ENCODE assay signal across 11 mouse cellular contexts in the genomic region with DNA sequence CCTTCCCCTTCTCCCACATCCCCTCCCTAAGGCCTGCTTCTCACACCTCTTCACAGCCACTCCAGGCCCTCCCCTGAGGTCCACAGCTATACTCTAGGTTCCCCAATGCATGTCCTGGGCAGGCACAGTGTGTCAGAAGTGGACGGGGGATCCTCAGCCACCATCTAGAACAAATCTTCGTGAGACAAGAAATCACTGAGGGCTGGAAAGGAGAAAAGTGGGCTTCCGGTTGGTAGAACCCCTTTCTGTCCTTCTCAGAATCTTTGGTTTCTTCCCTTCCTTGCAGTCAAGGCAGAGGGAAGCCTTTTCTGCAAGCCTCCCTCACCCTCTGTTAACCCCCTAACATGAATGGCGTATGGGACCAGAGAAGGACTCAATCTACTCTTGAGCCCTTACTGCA. TPM values are rescaled to one million over a fixed set of nuclear protein-coding genes. Genes with fewer than 3 reads are reported as not detected.
A peak's percentile ranks its signal among the peaks of the same experiment; 100 is the strongest.
DNase-seq lines count a peak whose midpoint lies in the region; ATAC-seq and TF ChIP-seq lines count a peak whose summit lies in the region.
"Had no signal": no experiment of that assay in that cellular context is flagged by ENCODE, and none has a peak within 500 bp of the region (broad histone marks: within the 10 kb centered on the region; RNA-seq: fewer than 3 reads in every experiment).

No protein-coding gene starts in this region.

- peak overlapping the region; percentile 79 for H3K4me2 ChIP-seq in forebrain, embryonic 12.5 days
- H3K4me2 ChIP-seq in midbrain, embryonic 14.5 days (ENCODE audit: low read length): peak overlapping the region; percentile 45
- H3K4me2 ChIP-seq in stomach, postnatal 0 days (replicated peaks; ENCODE audit: low read depth): no peak overlapping the region
- H3K4me2 ChIP-seq: limb, embryonic 15.5 days had no signal

- H3K4me1 ChIP-seq in forebrain, embryonic 12.5 days: peaks cover 48% of the 10 kb centered on the region
- H3K4me1 ChIP-seq in midbrain, embryonic 14.5 days (ENCODE audit: control insufficient read depth, insufficient read depth, low read length): peaks cover 22% of the 10 kb centered on the region
- peaks cover 4% of the 10 kb centered on the region; the same call in 1 of the 2 replicates for H3K4me1 ChIP-seq in stomach, postnatal 0 days (replicated peaks; ENCODE audit: control insufficient read depth, insufficient read depth)

- peaks cover 93% of the 10 kb centered on the region for H3K27me3 ChIP-seq in forebrain, embryonic 12.5 days
- peaks cover 50% of the 10 kb centered on the region for H3K27me3 ChIP-seq in midbrain, embryonic 14.5 days (ENCODE audit: control insufficient read depth, insufficient read depth, low read length)
- H3K27me3 ChIP-seq in stomach, postnatal 0 days (ENCODE audit: control insufficient read depth, insufficient read depth, low read length): peaks cover 23% of the 10 kb centered on the region; the same call in 1 of the 2 replicates

- H3K36me3 ChIP-seq in forebrain, embryonic 12.5 days (replicated peaks): no peaks in the 10 kb centered on the region
- no peaks in the 10 kb centered on the region for H3K36me3 ChIP-seq in midbrain, embryonic 14.5 days (ENCODE audit: control insufficient read depth, insufficient read depth, low read length)
- H3K36me3 ChIP-seq in stomach, postnatal 0 days (ENCODE audit: control insufficient read depth, insufficient read depth, low read length): no peaks in the 10 kb centered on the region
- H3K36me3 ChIP-seq: heart, embryonic 13.5 days; limb, embryonic 15.5 days had no signal

- 61% methylated on average over 4 of the region's 4 CpGs for WGBS in forebrain, embryonic 12.5 days
- 58% methylated on average over 4 of the region's 4 CpGs for WGBS in midbrain, embryonic 14.5 days
- 82% methylated on average over 4 of the region's 4 CpGs for WGBS in stomach, postnatal 0 days

- no peaks in the 10 kb centered on the region for H3K9me3 ChIP-seq in forebrain, embryonic 12.5 days
- H3K9me3 ChIP-seq in midbrain, embryonic 14.5 days (ENCODE audit: control insufficient read depth, low read length): no peaks in the 10 kb centered on the region
- H3K9me3 ChIP-seq in stomach, postnatal 0 days (ENCODE audit: control insufficient read depth, low read length): no peaks in the 10 kb centered on the region
- H3K9me3 ChIP-seq: heart, embryonic 13.5 days; limb, embryonic 15.5 days had no signal

- no peak overlapping the region for H3K9ac ChIP-seq in forebrain, embryonic 12.5 days
- H3K9ac ChIP-seq in midbrain, embryonic 14.5 days (replicated peaks; ENCODE audit: low read length): no peak overlapping the region
- no peak overlapping the region for H3K9ac ChIP-seq in stomach, postnatal 0 days (ENCODE audit: low read length)
- H3K9ac ChIP-seq: heart, embryonic 13.5 days; limb, embryonic 15.5 days had no signal

- no peak for TF ChIP-seq EP300 in stomach, postnatal 0 days (optimal IDR thresholded peaks at IDR 0.05)

- H3K27ac ChIP-seq in forebrain, embryonic 12.5 days: no peak overlapping the region; the same call in 1 of the 2 replicates
- H3K27ac ChIP-seq in midbrain, embryonic 14.5 days (replicated peaks; ENCODE audit: low read depth, low read length): 0 out of 2 replicates have a peak overlapping the region, but pooled peaks have one; percentile 37
- no peak overlapping the region for H3K27ac ChIP-seq in stomach, postnatal 0 days (replicated peaks)
- H3K27ac ChIP-seq: heart, embryonic 13.5 days; limb, embryonic 15.5 days had no signal

- no peak for ATAC-seq in forebrain, embryonic 12.5 days (ENCODE audit: low FRiP score)
- ATAC-seq in midbrain, embryonic 14.5 days (ENCODE audit: low FRiP score, low TSS enrichment): no peak
- no peak for ATAC-seq in stomach, postnatal 0 days (ENCODE audit: low FRiP score, low TSS enrichment)

- H3K4me3 ChIP-seq in forebrain, embryonic 12.5 days (replicated peaks): no peak overlapping the region
- H3K4me3 ChIP-seq in midbrain, embryonic 14.5 days (replicated peaks; ENCODE audit: low read depth, low read length): no peak overlapping the region
- H3K4me3 ChIP-seq in stomach, postnatal 0 days (ENCODE audit: low read depth, low read length): no peak overlapping the region
- H3K4me3 ChIP-seq: limb, embryonic 15.5 days had no signal

- TF ChIP-seq CTCF in stomach, postnatal 0 days (IDR thresholded peaks at IDR 0.05; ENCODE audit: low read depth): no peak

- peak; percentile 83 for DNase-seq in heart, adult 11 months
- no peak for DNase-seq in heart, postnatal 14 days
- DNase-seq in layer of hippocampus, postnatal 10 days (ENCODE audit: low spot score in 2 of 2): peak; percentile 6 to 15
- no peak for DNase-seq in layer of hippocampus, postnatal 14 days (ENCODE audit: low spot score in 2 of 2)
- no peak for DNase-seq in midbrain, embryonic 14.5 days
- no peak for DNase-seq in stomach, postnatal 0 days (ENCODE audit: low spot score)
- DNase-seq in right cerebral cortex, adult 2 months (ENCODE audit: low spot score in 2 of 2): no peak
- DNase-seq: right cerebral cortex, postnatal 14 days had no signal

- intact Hi-C loops in heart, postnatal 14 days (cut with DNase I): no loop called here

RNA-seq across cellular contexts. Expression of gene Rtn4rl2, which starts 2.6 kb away (rescaled TPM):
- 1 to 10 TPM; 4.7 to 4.9 TPM for total RNA-seq in heart, postnatal 14 days (2021)
- 100 to 1,000 TPM; 108 to 116 TPM for total RNA-seq in layer of hippocampus, postnatal 10 days (2021)
- 10 to 100 TPM; 92.5 to 99.2 TPM for total RNA-seq in layer of hippocampus, postnatal 14 days (2021)
- 5.2 and 7.9 TPM in 2 replicates for polyA plus RNA-seq in forebrain, embryonic 12.5 days (2016; fragmentation: Nextera tagmentation; extraction: Ambion mirVana)
- 4.5 and 5.6 TPM in 2 replicates for polyA plus RNA-seq in midbrain, embryonic 14.5 days (2014; fragmentation: Nextera tagmentation; extraction: Ambion mirVana)
- 0.41 and 0.53 TPM in 2 replicates for polyA plus RNA-seq in stomach, postnatal 0 days (2015; fragmentation: Nextera tagmentation; extraction: Ambion mirVana)

RNA-seq across cellular contexts. Expression of gene Slc43a1, which starts 45.3 kb away (rescaled TPM):
- total RNA-seq in heart, postnatal 14 days (2021): 1 to 10 TPM; 2.9 to 3.6 TPM
- total RNA-seq in layer of hippocampus, postnatal 10 days (2021): under 1 TPM; 0.27 to 0.75 TPM
- under 1 TPM; 0.33 to 0.37 TPM for total RNA-seq in layer of hippocampus, postnatal 14 days (2021)
- 11.4 and 14.4 TPM in 2 replicates for polyA plus RNA-seq in forebrain, embryonic 12.5 days (2016; fragmentation: Nextera tagmentation; extraction: Ambion mirVana)
- 0.90 and 2.4 TPM in 2 replicates for polyA plus RNA-seq in midbrain, embryonic 14.5 days (2014; fragmentation: Nextera tagmentation; extraction: Ambion mirVana)
- polyA plus RNA-seq in stomach, postnatal 0 days (2015; fragmentation: Nextera tagmentation; extraction: Ambion mirVana): 5.1 and 5.4 TPM in 2 replicates

RNA-seq across cellular contexts. Expression of gene Slc43a3, which starts 52.4 kb away (rescaled TPM):
- total RNA-seq in heart, postnatal 14 days (2021): 100 to 1,000 TPM; 101 to 105 TPM
- total RNA-seq in layer of hippocampus, postnatal 10 days (2021): 1 to 10 TPM; 2.4 to 5.3 TPM
- total RNA-seq in layer of hippocampus, postnatal 14 days (2021): 1 to 10 TPM; 2.4 to 3.3 TPM
- 10.1 and 11.3 TPM in 2 replicates for polyA plus RNA-seq in forebrain, embryonic 12.5 days (2016; fragmentation: Nextera tagmentation; extraction: Ambion mirVana)
- 1.7 and 4.2 TPM in 2 replicates for polyA plus RNA-seq in midbrain, embryonic 14.5 days (2014; fragmentation: Nextera tagmentation; extraction: Ambion mirVana)
- 14.3 and 16.5 TPM in 2 replicates for polyA plus RNA-seq in stomach, postnatal 0 days (2015; fragmentation: Nextera tagmentation; extraction: Ambion mirVana)

RNA-seq across cellular contexts. Expression of gene Timm10, which starts 57.1 kb away (rescaled TPM):
- total RNA-seq in heart, postnatal 14 days (2021): 100 to 1,000 TPM in 1 of 2 experiments, 10 to 100 TPM in 1; 78.1 to 101 TPM
- total RNA-seq in layer of hippocampus, postnatal 10 days (2021): 10 to 100 TPM; 58.7 to 64.2 TPM
- 10 to 100 TPM; 59.1 to 59.8 TPM for total RNA-seq in layer of hippocampus, postnatal 14 days (2021)
- polyA plus RNA-seq in forebrain, embryonic 12.5 days (2016; fragmentation: Nextera tagmentation; extraction: Ambion mirVana): 36.7 and 42.3 TPM in 2 replicates
- polyA plus RNA-seq in midbrain, embryonic 14.5 days (2014; fragmentation: Nextera tagmentation; extraction: Ambion mirVana): 58.6 and 80.6 TPM in 2 replicates
- polyA plus RNA-seq in stomach, postnatal 0 days (2015; fragmentation: Nextera tagmentation; extraction: Ambion mirVana): 37.7 and 42.3 TPM in 2 replicates

Comparison
In these comparisons a context has a peak if more than half of its experiments do, and no peak if none do; other contexts are left out.
1. DNase-seq: peak in heart, adult 11 months (single experiment) and layer of hippocampus, postnatal 10 days (2 of 2); none in heart, postnatal 14 days (0 of 2), layer of hippocampus, postnatal 14 days (0 of 2), midbrain, embryonic 14.5 days (single experiment), stomach, postnatal 0 days (single experiment) and right cerebral cortex, adult 2 months (0 of 2).
2. RNA of gene Rtn4rl2, which starts 2.6 kb away (total RNA-seq): 108 to 116 TPM in layer of hippocampus, postnatal 10 days and 92.5 to 99.2 TPM in layer of hippocampus, postnatal 14 days; 4.7 to 4.9 TPM in heart, postnatal 14 days; every median in the first group is over 10 times any median in the second.
3. RNA of gene Slc43a3, which starts 52.4 kb away (total RNA-seq): 101 to 105 TPM in heart, postnatal 14 days; 2.4 to 5.3 TPM in layer of hippocampus, postnatal 10 days and 2.4 to 3.3 TPM in layer of hippocampus, postnatal 14 days; every median in the first group is over 10 times any median in the second.